Mouse (Mus musculus): ENCODE measurements around the gene Mknk2. TPM values are rescaled to one million over a fixed set of nuclear protein-coding genes. Genes with fewer than 3 reads are reported as not detected.

Gene Mknk2
- polyA plus RNA-seq, 1 experiment from 2014 or later: 47.0 TPM

Other genes with a start within 250 kb of the Mknk2 start
- 110 and 130 TPM in 2 replicates for gene Tcf3, start 244.5 kb downstream of the Mknk2 start, polyA plus RNA-seq (2014; fragmentation: Nextera tagmentation; extraction: Ambion mirVana)
- gene Onecut3, start 183.3 kb downstream of the Mknk2 start, polyA plus RNA-seq (2014; fragmentation: Nextera tagmentation; extraction: Ambion mirVana): 2.1 and 3.5 TPM in 2 replicates
- 0.86 and 0.95 TPM in 2 replicates for gene Atp8b3, start 139.0 kb downstream of the Mknk2 start, polyA plus RNA-seq (2014; fragmentation: Nextera tagmentation; extraction: Ambion mirVana)
- 21.6 and 22.5 TPM in 2 replicates for gene Rexo1, start 116.6 kb downstream of the Mknk2 start, polyA plus RNA-seq (2014; fragmentation: Nextera tagmentation; extraction: Ambion mirVana)
- 3.9 and 4.2 TPM in 2 replicates for gene Klf16, start 100.8 kb downstream of the Mknk2 start, polyA plus RNA-seq (2014; fragmentation: Nextera tagmentation; extraction: Ambion mirVana)
- 98.8 and 108 TPM in 2 replicates for gene Abhd17a, start 87.8 kb downstream of the Mknk2 start, polyA plus RNA-seq (2014; fragmentation: Nextera tagmentation; extraction: Ambion mirVana)
- gene Scamp4, start 75.2 kb downstream of the Mknk2 start, polyA plus RNA-seq (2014; fragmentation: Nextera tagmentation; extraction: Ambion mirVana): 64.1 and 68.7 TPM in 2 replicates
- 5.8 and 7.4 TPM in 2 replicates for gene Adat3, start 75.2 kb downstream of the Mknk2 start, polyA plus RNA-seq (2014; fragmentation: Nextera tagmentation; extraction: Ambion mirVana)
- 1.5 and 1.7 TPM in 2 replicates for gene Gm49322, start 72.1 kb downstream of the Mknk2 start, polyA plus RNA-seq (2014; fragmentation: Nextera tagmentation; extraction: Ambion mirVana)
- 71.1 and 85.6 TPM in 2 replicates for gene Csnk1g2, start 55.3 kb downstream of the Mknk2 start, polyA plus RNA-seq (2014; fragmentation: Nextera tagmentation; extraction: Ambion mirVana)
- 36.2 and 47.2 TPM in 2 replicates for gene Btbd2, start 21.0 kb downstream of the Mknk2 start, polyA plus RNA-seq (2014; fragmentation: Nextera tagmentation; extraction: Ambion mirVana)
- gene Mob3a, start 23.9 kb upstream of the Mknk2 start, polyA plus RNA-seq (2014; fragmentation: Nextera tagmentation; extraction: Ambion mirVana): 54.4 and 55.6 TPM in 2 replicates
- 10.3 and 11.4 TPM in 2 replicates for gene Izumo4, start 24.1 kb upstream of the Mknk2 start, polyA plus RNA-seq (2014; fragmentation: Nextera tagmentation; extraction: Ambion mirVana)
- 68.5 and 85.1 TPM in 2 replicates for gene Ap3d1, start 64.2 kb upstream of the Mknk2 start, polyA plus RNA-seq (2014; fragmentation: Nextera tagmentation; extraction: Ambion mirVana)
- gene Dot1l, start 77.1 kb upstream of the Mknk2 start, polyA plus RNA-seq (2014; fragmentation: Nextera tagmentation; extraction: Ambion mirVana): 18.3 and 25.1 TPM in 2 replicates
- 83.4 and 84.4 TPM in 2 replicates for gene Sf3a2, start 120.1 kb upstream of the Mknk2 start, polyA plus RNA-seq (2014; fragmentation: Nextera tagmentation; extraction: Ambion mirVana)
- gene Plekhj1, start 120.5 kb upstream of the Mknk2 start, polyA plus RNA-seq (2014; fragmentation: Nextera tagmentation; extraction: Ambion mirVana): 142 and 150 TPM in 2 replicates
- gene Amh, start 127.1 kb upstream of the Mknk2 start, polyA plus RNA-seq (2014; fragmentation: Nextera tagmentation; extraction: Ambion mirVana): not detected in 2 replicates
- gene Jsrp1, start 135.4 kb upstream of the Mknk2 start, polyA plus RNA-seq (2014; fragmentation: Nextera tagmentation; extraction: Ambion mirVana): 0.36 and 0.61 TPM in 2 replicates
- 1,755 and 1,772 TPM in 2 replicates for gene Oaz1, start 148.5 kb upstream of the Mknk2 start, polyA plus RNA-seq (2014; fragmentation: Nextera tagmentation; extraction: Ambion mirVana)
- 0.24 and 0.29 TPM in 2 replicates for gene Lingo3, start 165.9 kb upstream of the Mknk2 start, polyA plus RNA-seq (2014; fragmentation: Nextera tagmentation; extraction: Ambion mirVana)
- 260 and 271 TPM in 2 replicates for gene Lsm7, start 177.1 kb upstream of the Mknk2 start, polyA plus RNA-seq (2014; fragmentation: Nextera tagmentation; extraction: Ambion mirVana)
- 25.1 and 25.4 TPM in 2 replicates for gene Sppl2b, start 177.2 kb upstream of the Mknk2 start, polyA plus RNA-seq (2014; fragmentation: Nextera tagmentation; extraction: Ambion mirVana)
- gene Tmprss9, start 193.7 kb upstream of the Mknk2 start, polyA plus RNA-seq (2014; fragmentation: Nextera tagmentation; extraction: Ambion mirVana): 0.05 and 0.06 TPM in 2 replicates
- 328 and 353 TPM in 2 replicates for gene Timm13, start 222.9 kb upstream of the Mknk2 start, polyA plus RNA-seq (2014; fragmentation: Nextera tagmentation; extraction: Ambion mirVana)
- 14.6 and 19.0 TPM in 2 replicates for gene Lmnb2, start 240.1 kb upstream of the Mknk2 start, polyA plus RNA-seq (2014; fragmentation: Nextera tagmentation; extraction: Ambion mirVana)